Mouse (Mus musculus) embryonic facial prominence, embryonic 12.5 days (tissue): Measurements from ENCODE around the gene Foxn4. TPM values are rescaled to one million over a fixed set of nuclear protein-coding genes. Genes with fewer than 3 reads are reported as not detected.

Experiments
- ATAC-seq: fragments of 200-750 bp; cut with Nextera tagmentation; 2 replicates; pipeline ENCODE4 v1.8.0; 2017; ENCODE audit not compliant: insufficient number of reproducible peaks, insufficient read depth, low FRiP score, low TSS enrichment
- H3K27ac ChIP-seq: fragments of 300-500 bp; sonication (generic); 2 replicates; pipeline ENCODE4 v1.5.1; 2016; ENCODE audit warnings: mild to moderate bottlenecking
- H3K27me3 ChIP-seq: fragments of 300-500 bp; sonication (generic); 2 replicates; pipeline ENCODE4 v1.6.1; 2016; ENCODE audit warnings: mild to moderate bottlenecking, moderate library complexity
- H3K36me3 ChIP-seq: fragments of 300-500 bp; sonication (generic); 2 replicates; pipeline ENCODE4 v1.6.1; 2016; ENCODE audit warnings: mild to moderate bottlenecking
- H3K4me1 ChIP-seq: fragments of 300-500 bp; sonication (generic); 2 replicates; pipeline ENCODE4 v1.6.1; 2016
- H3K4me2 ChIP-seq: fragments of 300-500 bp; sonication (generic); replicated peaks from 2 replicates; pipeline ENCODE4 v1.6.1; 2016; ENCODE audit warnings: mild to moderate bottlenecking, moderate library complexity
- H3K4me3 ChIP-seq: fragments of 300-500 bp; sonication (generic); 2 replicates; pipeline ENCODE4 v1.5.1; 2016; ENCODE audit warnings: mild to moderate bottlenecking
- H3K9ac ChIP-seq: fragments of 300-500 bp; sonication (generic); 2 replicates; pipeline ENCODE4 v1.6.1; 2016; ENCODE audit warnings: mild to moderate bottlenecking, moderate library complexity
- H3K9me3 ChIP-seq: fragments of 300-500 bp; sonication (generic); 2 replicates; pipeline ENCODE4 v1.6.1; 2016; ENCODE audit warnings: mild to moderate bottlenecking, moderate library complexity
- WGBS: fragments of 180-500 bp; shearing (Covaris S2); methylation state at CpG from one replicate; pipeline ENCODE4 v1.1.7; 2016; 5-methylcytosine and 5-hydroxymethylcytosine counted together
- polyA plus RNA-seq: library from polyadenylated mRNA; unstranded; fragments of >200 nt; fragmentation: Nextera tagmentation; extraction: Ambion mirVana; gene quantifications from 2 replicates; pipeline ENCODE4 v1.2.1, GENCODE M21; 2016

The Foxn4 gene
- 1.7 and 2.2 TPM in 2 replicates for polyA plus RNA-seq

GRCm38 (mm10) chr5:114273693-114274402 is at the start of gene Foxn4:
TSS of gene Foxn4 (minus strand) at chr5:114273807.
- H3K36me3 ChIP-seq, result no peaks in the 10 kb centered on the region
- peaks cover 85% of the 10 kb centered on the region for H3K27me3 ChIP-seq
- peak; percentile 61; the same call in 1 of the 2 replicates for ATAC-seq
- peaks cover 14% of the 10 kb centered on the region for H3K4me1 ChIP-seq
- peak within 1 kb of the TSS; percentile 33 for H3K9ac ChIP-seq
- H3K4me3 ChIP-seq, result peak within 1 kb of the TSS; percentile 45
- H3K4me2 ChIP-seq, result peak within 1 kb of the TSS; percentile 84
- no peak within 1 kb of the TSS for H3K27ac ChIP-seq
- under 1% methylated on average over 55 of the region's 56 CpGs for WGBS
- no peaks in the 10 kb centered on the region for H3K9me3 ChIP-seq

GRCm38 (mm10) chr5:114323105-114323790 is 49.6 kb upstream of the Foxn4 start:
- no peaks in the 10 kb centered on the region for H3K27me3 ChIP-seq
- no peak overlapping the region for H3K9ac ChIP-seq
- no peak for ATAC-seq
- H3K9me3 ChIP-seq, result no peaks in the 10 kb centered on the region
- WGBS, result 57% methylated on average over 25 of the region's 25 CpGs
- H3K4me3 ChIP-seq, result no peak overlapping the region
- H3K4me2 ChIP-seq, result no peak overlapping the region
- H3K27ac ChIP-seq, result no peak overlapping the region
- H3K4me1 ChIP-seq, result no peaks in the 10 kb centered on the region
- H3K36me3 ChIP-seq, result no peaks in the 10 kb centered on the region

- Histone ChIP-seq H3K9ac (no peak overlapping the region), H3K36me3 (no peaks in the 10 kb centered on the region), H3K4me2 (no peak overlapping the region), H3K4me1 (no peaks in the 10 kb centered on the region), H3K9me3 (no peaks in the 10 kb centered on the region), H3K27ac (no peak overlapping the region), H3K4me3 (no peak overlapping the region), H3K27me3 (0 out of 2 replicates have a peak, but pooled peaks cover under 1% of the 10 kb centered on the region)
- ATAC-seq, result no peak
- 74% methylated on average over 11 of the region's 11 CpGs for WGBS
These were observed 36.1 kb upstream of the Foxn4 start for GRCm38 (mm10) chr5:114309680-114310036.

GRCm38 (mm10) chr5:114308765-114309679 is 35.4 kb upstream of the Foxn4 start:
- Histone ChIP-seq H3K36me3 (no peaks in the 10 kb centered on the region), H3K4me3 (no peak overlapping the region), H3K4me2 (no peak overlapping the region; the same call in 1 of the 2 replicates), H3K27me3 (0 out of 2 replicates have a peak, but pooled peaks cover 5% of the 10 kb centered on the region), H3K9me3 (no peaks in the 10 kb centered on the region), H3K27ac (no peak overlapping the region), H3K4me1 (no peaks in the 10 kb centered on the region), H3K9ac (no peak overlapping the region)
- 60% methylated on average over 18 of the region's 18 CpGs for WGBS
- ATAC-seq, result no peak

GRCm38 (mm10) chr5:114306496-114306895 is 32.9 kb upstream of the Foxn4 start:
- WGBS, result 50% methylated on average over 5 of the region's 5 CpGs
- Histone ChIP-seq H3K9ac (no peak overlapping the region), H3K4me1 (no peaks in the 10 kb centered on the region), H3K36me3 (no peaks in the 10 kb centered on the region), H3K4me3 (no peak overlapping the region), H3K4me2 (no peak overlapping the region), H3K27me3 (0 out of 2 replicates have a peak, but pooled peaks cover 9% of the 10 kb centered on the region), H3K9me3 (no peaks in the 10 kb centered on the region), H3K27ac (no peak overlapping the region)
- ATAC-seq, result no peak

GRCm38 (mm10) chr5:114303166-114303565 is 29.6 kb upstream of the Foxn4 start:
- ATAC-seq, result no peak
- Histone ChIP-seq H3K4me3 (no peak overlapping the region), H3K9ac (no peak overlapping the region), H3K36me3 (no peaks in the 10 kb centered on the region), H3K4me1 (peaks cover 6% of the 10 kb centered on the region), H3K9me3 (no peaks in the 10 kb centered on the region), H3K27me3 (0 out of 2 replicates have a peak, but pooled peaks cover 9% of the 10 kb centered on the region), H3K27ac (no peak overlapping the region), H3K4me2 (no peak overlapping the region)
- WGBS, result 69% methylated on average over 6 of the region's 6 CpGs

GRCm38 (mm10) chr5:114299883-114300610 is 26.4 kb upstream of the Foxn4 start:
- peaks cover 14% of the 10 kb centered on the region for H3K4me1 ChIP-seq
- H3K9ac ChIP-seq, result no peak overlapping the region
- H3K4me3 ChIP-seq, result no peak overlapping the region
- no peak for ATAC-seq
- H3K27ac ChIP-seq, result no peak overlapping the region
- H3K36me3 ChIP-seq, result no peaks in the 10 kb centered on the region
- 80% methylated on average over 24 of the region's 24 CpGs for WGBS
- H3K9me3 ChIP-seq, result no peaks in the 10 kb centered on the region
- 0 out of 2 replicates have a peak, but pooled peaks cover 9% of the 10 kb centered on the region for H3K27me3 ChIP-seq
- H3K4me2 ChIP-seq, result no peak overlapping the region

- ATAC-seq, result no peak
These were observed 25.7 kb upstream of the Foxn4 start for GRCm38 (mm10) chr5:114299156-114299855.

GRCm38 (mm10) chr5:114298212-114298894 is 24.7 kb upstream of the Foxn4 start:
- Histone ChIP-seq H3K36me3 (no peaks in the 10 kb centered on the region), H3K4me2 (no peak overlapping the region), H3K27ac (no peak overlapping the region), H3K4me3 (no peak overlapping the region), H3K27me3 (peaks cover 5% of the 10 kb centered on the region; the same call in 1 of the 2 replicates), H3K4me1 (peaks cover 14% of the 10 kb centered on the region), H3K9me3 (no peaks in the 10 kb centered on the region), H3K9ac (no peak overlapping the region)
- 61% methylated on average over 18 of the region's 18 CpGs for WGBS
- no peak; the same call in 1 of the 2 replicates for ATAC-seq

More at GRCm38 (mm10) chr5:114299156-114299855, 25.7 kb upstream of the Foxn4 start:
- no peak overlapping the region for H3K4me2 ChIP-seq
- no peak overlapping the region for H3K4me3 ChIP-seq
- no peak overlapping the region for H3K9ac ChIP-seq
- no peaks in the 10 kb centered on the region for H3K36me3 ChIP-seq
- no peak overlapping the region for H3K27ac ChIP-seq
- 50% methylated on average over 22 of the region's 22 CpGs for WGBS
- H3K27me3 ChIP-seq, result 0 out of 2 replicates have a peak, but pooled peaks cover 5% of the 10 kb centered on the region
- no peaks in the 10 kb centered on the region for H3K9me3 ChIP-seq
- H3K4me1 ChIP-seq, result peaks cover 14% of the 10 kb centered on the region
